Mouse (Mus musculus) lung, embryonic 15.5 days (tissue): ENCODE data around the gene Pla2g15. TPM values are rescaled to one million over a fixed set of nuclear protein-coding genes. Genes with fewer than 3 reads are reported as not detected.

Experiments used
- ATAC-seq: fragments of 200-750 bp; cut with Nextera tagmentation; 2 replicates; pipeline ENCODE4 v1.8.0; 2017; ENCODE audit warnings: moderate number of reproducible peaks, borderline replicate concordance; ENCODE audit not compliant: low FRiP score, low TSS enrichment; ENCODE audit errors: extremely low read depth
- H3K27ac ChIP-seq: fragments of 300-500 bp; sonication (generic); 2 replicates; pipeline ENCODE4 v1.5.1; 2015; ENCODE audit warnings: moderate library complexity, mild to moderate bottlenecking, inconsistent platforms
- H3K27me3 ChIP-seq: fragments of 300-500 bp; sonication (generic); 2 replicates; pipeline ENCODE4 v1.6.1; 2015; ENCODE audit warnings: inconsistent platforms
- H3K36me3 ChIP-seq: fragments of 300-500 bp; sonication (generic); 2 replicates; pipeline ENCODE4 v1.6.1; 2015; ENCODE audit warnings: inconsistent platforms
- H3K4me1 ChIP-seq: fragments of 300-500 bp; sonication (generic); 2 replicates; pipeline ENCODE4 v1.6.1; 2015; ENCODE audit warnings: inconsistent platforms
- H3K4me2 ChIP-seq: fragments of 300-500 bp; sonication (generic); 2 replicates; pipeline ENCODE4 v1.6.1; 2015; ENCODE audit warnings: inconsistent platforms, mild to moderate bottlenecking, moderate library complexity
- H3K4me3 ChIP-seq: fragments of 300-500 bp; sonication (generic); 2 replicates; pipeline ENCODE4 v1.5.1; 2015; ENCODE audit warnings: mild to moderate bottlenecking, inconsistent platforms
- H3K9ac ChIP-seq: fragments of 300-500 bp; sonication (generic); 2 replicates; pipeline ENCODE4 v1.6.1; 2015; ENCODE audit warnings: inconsistent platforms
- H3K9me3 ChIP-seq: fragments of 300-500 bp; sonication (generic); 2 replicates; pipeline ENCODE4 v1.6.1; 2016; ENCODE audit warnings: inconsistent platforms
- WGBS: fragments of 180-500 bp; shearing (Covaris S2); methylation state at CpG from one replicate; pipeline ENCODE4 v1.1.7; 2015; 5-methylcytosine and 5-hydroxymethylcytosine counted together
- polyA plus RNA-seq: library from polyadenylated mRNA; unstranded; fragments of >200 nt; fragmentation: Nextera tagmentation; extraction: Ambion mirVana; gene quantifications from 2 replicates; pipeline ENCODE4 v1.2.1, GENCODE M21; 2015

Pla2g15 gene
- 12.7 and 13.7 TPM in 2 replicates for polyA plus RNA-seq

DNA sequence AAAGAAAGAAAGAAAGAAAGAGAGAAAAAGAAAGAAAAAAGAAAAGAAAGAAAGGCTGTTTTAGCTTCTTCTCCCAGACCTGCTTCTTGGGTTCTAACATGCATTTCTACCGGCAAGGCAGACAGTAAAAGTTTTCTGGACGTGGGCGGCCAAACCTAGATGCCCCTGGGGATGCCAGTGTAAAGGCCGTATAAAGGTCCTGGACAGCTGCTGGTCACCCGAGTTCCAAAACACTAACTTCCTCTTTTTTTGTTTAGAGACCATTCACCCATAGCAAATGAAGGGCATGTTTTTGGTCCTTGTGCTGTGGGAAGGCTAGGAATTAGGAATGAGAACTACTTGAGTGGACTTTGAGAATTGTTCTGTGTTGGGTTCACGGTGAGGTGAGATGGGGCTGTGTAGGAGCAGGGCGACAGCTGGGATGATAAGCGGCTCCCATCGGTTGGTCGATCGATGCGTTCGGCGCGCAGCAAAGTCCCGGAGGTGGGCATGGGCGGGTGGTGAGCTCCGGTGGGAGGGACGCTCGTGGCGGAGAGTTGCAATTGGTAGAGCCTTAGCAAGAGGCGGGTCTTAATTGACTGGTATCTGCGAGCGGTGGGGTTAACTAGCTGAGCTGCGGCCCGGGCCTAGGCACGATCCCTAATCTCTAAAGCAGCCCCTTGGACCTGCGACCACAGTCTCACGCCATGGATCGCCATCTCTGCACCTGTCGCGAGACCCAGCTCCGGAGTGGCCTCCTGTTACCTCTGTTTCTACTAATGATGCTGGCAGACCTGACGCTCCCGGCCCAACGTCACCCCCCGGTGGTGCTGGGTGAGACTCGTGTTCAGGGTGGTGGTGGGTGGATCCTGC lies at the start of gene Pla2g15:
TSS of gene Pla2g15 (plus strand) at position 599 of the 852 bp plus-strand sequence.
- H3K4me1 ChIP-seq = peaks cover 13% of the 10 kb centered on the region
- H3K27me3 ChIP-seq = no peaks in the 10 kb centered on the region
- ATAC-seq = peak; percentile 97
- peak within 1 kb of the TSS; percentile 77 for H3K4me3 ChIP-seq
- WGBS = under 1% methylated on average over 38 of the region's 38 CpGs
- H3K9me3 ChIP-seq = no peaks in the 10 kb centered on the region
- peak within 1 kb of the TSS; percentile 79 for H3K9ac ChIP-seq
- peak within 1 kb of the TSS; percentile 52 for H3K27ac ChIP-seq
- peak within 1 kb of the TSS; percentile 78 for H3K4me2 ChIP-seq
- H3K36me3 ChIP-seq = no peaks in the 10 kb centered on the region

DNA sequence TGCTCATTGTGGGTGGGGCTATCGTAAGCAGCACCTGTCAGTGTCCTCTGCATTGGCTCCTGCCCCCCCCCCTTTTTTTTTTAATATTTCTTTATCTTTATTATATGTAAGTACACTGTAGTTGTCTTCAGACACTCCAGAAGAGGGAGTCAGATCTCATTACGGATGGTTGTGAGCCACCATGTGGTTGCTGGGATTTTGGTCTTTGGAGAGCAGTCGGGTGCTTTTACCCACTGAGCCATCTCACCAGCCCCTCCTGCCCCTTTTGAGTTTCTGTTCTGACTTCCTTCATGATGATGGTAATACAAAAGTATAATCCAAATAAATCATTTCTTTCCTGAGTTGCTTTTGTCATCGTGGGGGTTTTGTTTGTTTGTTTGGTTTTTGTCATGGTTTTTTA lies 47.9 kb upstream of the Pla2g15 start:
- no peaks in the 10 kb centered on the region for H3K9me3 ChIP-seq
- H3K4me1 ChIP-seq = no peaks in the 10 kb centered on the region
- 84% methylated on average over 4 of the region's 4 CpGs for WGBS
- H3K27me3 ChIP-seq = no peaks in the 10 kb centered on the region
- no peak overlapping the region for H3K27ac ChIP-seq
- no peak for ATAC-seq
- peaks cover 38% of the 10 kb centered on the region for H3K36me3 ChIP-seq
- H3K9ac ChIP-seq = no peak overlapping the region
- H3K4me3 ChIP-seq = no peak overlapping the region
- no peak overlapping the region for H3K4me2 ChIP-seq

DNA sequence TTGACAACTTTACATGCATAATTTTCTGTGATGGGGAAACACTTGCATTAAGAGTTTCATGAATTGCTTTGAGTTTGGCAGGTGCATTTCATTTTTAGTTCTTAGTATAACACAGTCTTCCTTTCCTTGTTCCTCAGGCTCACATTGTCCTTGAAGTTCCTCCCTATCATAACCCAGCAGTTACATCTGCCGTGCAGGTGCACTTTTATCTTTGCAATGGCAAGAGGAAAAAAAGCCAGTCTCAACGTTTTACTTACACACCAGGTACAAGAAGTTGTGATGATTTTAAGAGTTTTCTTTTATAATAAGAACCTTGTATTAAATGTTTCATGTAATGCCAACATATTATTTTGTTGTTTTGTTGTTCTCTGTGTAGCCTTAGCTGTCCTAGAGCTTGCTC lies 46.3 kb upstream of the Pla2g15 start:
- Histone ChIP-seq H3K4me3 (no peak overlapping the region), H3K27me3 (no peaks in the 10 kb centered on the region), H3K9ac (no peak overlapping the region), H3K4me2 (no peak overlapping the region), H3K36me3 (peaks cover 45% of the 10 kb centered on the region), H3K27ac (no peak overlapping the region), H3K9me3 (no peaks in the 10 kb centered on the region), H3K4me1 (no peaks in the 10 kb centered on the region)
- 84% methylated on average over 2 of the region's 2 CpGs for WGBS
- ATAC-seq = no peak

DNA sequence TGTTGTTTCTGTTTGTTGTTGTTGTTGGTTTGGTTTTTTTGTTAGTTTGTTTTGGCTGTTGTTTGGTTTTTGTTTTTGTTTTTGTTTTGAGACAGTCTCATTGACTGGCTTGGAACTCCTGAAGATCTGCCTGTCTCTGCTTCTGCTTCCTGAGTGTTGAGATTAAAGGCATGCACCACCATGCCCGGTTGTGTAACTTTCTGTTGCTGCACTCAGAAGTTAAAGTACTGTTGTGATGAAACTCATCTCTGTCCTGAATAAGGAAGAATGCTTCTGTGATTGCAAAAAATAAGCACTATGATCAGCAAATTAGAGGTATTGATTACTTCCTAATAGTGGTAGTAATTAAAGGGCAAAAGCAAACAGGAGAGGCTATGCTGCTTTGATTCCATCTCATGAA lies 44.0 kb upstream of the Pla2g15 start:
- no peak for ATAC-seq
- H3K4me2 ChIP-seq = no peak overlapping the region
- no peak overlapping the region for H3K27ac ChIP-seq
- no peaks in the 10 kb centered on the region for H3K9me3 ChIP-seq
- WGBS = 65% methylated on average over 1 of the region's 1 CpGs
- H3K4me1 ChIP-seq = no peaks in the 10 kb centered on the region
- H3K9ac ChIP-seq = no peak overlapping the region
- peaks cover 48% of the 10 kb centered on the region for H3K36me3 ChIP-seq
- H3K27me3 ChIP-seq = no peaks in the 10 kb centered on the region
- no peak overlapping the region for H3K4me3 ChIP-seq

DNA sequence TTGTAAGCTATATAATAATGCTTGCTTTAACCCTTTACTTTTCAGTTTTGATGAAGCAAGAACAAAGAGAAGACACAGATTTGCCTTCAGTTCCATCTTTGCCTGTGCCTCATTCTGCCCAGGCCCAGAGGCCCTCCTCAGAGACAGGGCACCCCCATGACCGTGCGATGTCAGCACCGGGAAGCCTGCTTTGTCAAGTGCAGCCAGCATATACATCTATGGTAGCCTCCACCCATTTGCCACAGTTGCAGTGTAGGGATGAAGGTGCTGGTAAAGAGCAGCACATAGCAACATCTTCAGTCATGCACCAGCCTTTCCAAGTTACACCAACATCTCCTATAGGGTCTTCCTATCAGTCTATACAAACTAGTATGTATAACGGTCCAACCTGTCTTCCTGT lies 42.1 kb upstream of the Pla2g15 start:
- H3K4me1 ChIP-seq = peaks cover 5% of the 10 kb centered on the region
- no peak overlapping the region for H3K9ac ChIP-seq
- no peak overlapping the region for H3K4me2 ChIP-seq
- no peak overlapping the region for H3K27ac ChIP-seq
- 94% methylated on average over 4 of the region's 4 CpGs for WGBS
- H3K27me3 ChIP-seq = no peaks in the 10 kb centered on the region
- ATAC-seq = no peak
- H3K36me3 ChIP-seq = peaks cover 42% of the 10 kb centered on the region
- no peaks in the 10 kb centered on the region for H3K9me3 ChIP-seq
- no peak overlapping the region for H3K4me3 ChIP-seq

DNA sequence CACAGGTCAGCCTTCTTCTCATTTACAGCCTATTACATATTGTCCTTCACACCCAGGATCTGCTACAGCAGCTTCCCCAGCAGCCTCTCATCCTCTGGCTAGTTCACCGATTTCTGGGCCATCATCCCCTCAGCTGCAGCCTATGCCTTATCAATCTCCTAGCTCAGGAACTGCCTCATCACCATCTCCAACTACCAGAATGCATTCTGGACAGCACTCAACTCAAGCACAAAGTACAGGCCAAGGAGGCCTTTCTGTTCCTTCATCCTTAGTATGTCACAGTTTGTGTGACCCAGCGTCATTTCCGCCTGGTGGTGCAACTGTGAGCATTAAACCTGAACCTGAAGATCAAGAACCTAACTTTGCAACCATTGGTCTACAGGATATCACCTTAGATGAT lies 41.5 kb upstream of the Pla2g15 start:
- no peaks in the 10 kb centered on the region for H3K9me3 ChIP-seq
- H3K9ac ChIP-seq = no peak overlapping the region
- H3K4me1 ChIP-seq = peaks cover 5% of the 10 kb centered on the region
- WGBS = 90% methylated on average over 3 of the region's 3 CpGs
- no peak overlapping the region for H3K4me2 ChIP-seq
- ATAC-seq = no peak
- H3K4me3 ChIP-seq = no peak overlapping the region
- no peak overlapping the region for H3K27ac ChIP-seq
- H3K36me3 ChIP-seq = peaks cover 38% of the 10 kb centered on the region
- H3K27me3 ChIP-seq = no peaks in the 10 kb centered on the region

DNA sequence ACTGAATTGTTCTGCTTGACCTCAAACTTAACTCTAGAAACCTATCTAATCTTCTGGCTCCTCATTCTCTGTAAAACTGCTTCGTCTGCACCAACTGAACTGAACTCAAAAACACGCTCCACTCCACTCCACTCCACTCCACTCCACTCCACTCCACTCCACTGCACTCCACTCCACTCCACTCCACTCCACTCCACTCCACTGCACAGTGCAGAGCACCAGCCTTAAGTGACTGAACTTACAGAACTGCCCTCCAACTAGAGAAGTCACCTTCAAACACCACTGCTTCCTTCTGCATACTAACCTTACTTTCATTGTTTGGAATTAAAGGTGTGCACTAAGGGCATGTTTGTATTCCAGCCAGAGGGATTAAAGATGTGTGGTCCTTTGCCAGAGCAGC lies 38.2 kb upstream of the Pla2g15 start:
- Histone ChIP-seq H3K9me3 (no peaks in the 10 kb centered on the region), H3K4me3 (no peak overlapping the region), H3K4me1 (peaks cover 5% of the 10 kb centered on the region), H3K27ac (peak overlapping the region; percentile 59; the same call in 1 of the 2 replicates), H3K36me3 (peaks cover 45% of the 10 kb centered on the region), H3K4me2 (no peak overlapping the region), H3K9ac (no peak overlapping the region), H3K27me3 (no peaks in the 10 kb centered on the region)
- ATAC-seq = peak; percentile 59; the same call in 1 of the 2 replicates
- 50% methylated on average over 2 of the region's 2 CpGs for WGBS

DNA sequence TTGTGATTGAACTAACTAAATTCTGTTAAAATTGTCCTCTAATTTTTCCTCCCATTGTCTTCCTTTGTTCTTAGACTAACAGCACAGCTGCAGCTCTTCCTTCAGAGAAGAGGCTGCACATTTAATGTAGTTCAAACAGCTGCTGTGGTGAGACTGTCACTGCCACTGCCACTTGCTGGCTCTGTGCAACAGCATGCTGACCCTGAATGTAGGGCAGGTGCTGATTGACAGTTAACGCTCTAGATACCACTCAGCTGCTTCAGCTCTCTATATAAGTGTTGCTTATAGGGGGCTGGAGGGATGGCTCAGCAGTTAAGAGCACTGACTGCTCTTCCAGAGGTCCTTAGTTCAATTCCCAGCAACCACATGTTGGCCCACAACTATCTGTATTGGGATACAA lies 37.7 kb upstream of the Pla2g15 start:
- no peak for ATAC-seq
- peaks cover 5% of the 10 kb centered on the region for H3K4me1 ChIP-seq
- no peak overlapping the region for H3K4me3 ChIP-seq
- 70% methylated on average over 1 of the region's 1 CpGs for WGBS
- peak overlapping the region; percentile 59; the same call in 1 of the 2 replicates for H3K27ac ChIP-seq
- no peaks in the 10 kb centered on the region for H3K9me3 ChIP-seq
- H3K27me3 ChIP-seq = no peaks in the 10 kb centered on the region
- H3K4me2 ChIP-seq = no peak overlapping the region
- peaks cover 49% of the 10 kb centered on the region for H3K36me3 ChIP-seq
- H3K9ac ChIP-seq = no peak overlapping the region

DNA sequence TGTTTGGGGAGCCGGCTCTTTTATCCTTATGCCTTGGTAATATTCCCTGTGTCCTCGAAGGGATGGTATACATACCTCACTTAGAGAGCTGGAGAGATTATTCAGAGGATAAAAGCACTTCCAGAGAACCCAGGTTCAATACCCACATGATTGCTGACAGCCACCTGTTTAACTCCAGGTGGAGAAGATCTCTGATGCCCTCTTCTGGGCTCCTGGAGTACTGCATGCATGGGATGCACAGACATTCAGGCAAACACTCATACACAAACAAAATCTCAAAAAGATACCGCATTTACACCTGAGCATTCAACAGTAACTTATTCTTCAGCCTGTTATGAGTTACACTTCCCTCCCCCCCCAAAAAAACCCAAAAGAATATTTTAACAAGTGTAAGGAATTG lies 34.3 kb upstream of the Pla2g15 start:
- H3K4me3 ChIP-seq = no peak overlapping the region
- H3K27me3 ChIP-seq = no peaks in the 10 kb centered on the region
- no peaks in the 10 kb centered on the region for H3K9me3 ChIP-seq
- 93% methylated on average over 3 of the region's 3 CpGs for WGBS
- peaks cover 5% of the 10 kb centered on the region for H3K4me1 ChIP-seq
- no peak overlapping the region for H3K4me2 ChIP-seq
- H3K27ac ChIP-seq = no peak overlapping the region
- ATAC-seq = no peak
- H3K9ac ChIP-seq = no peak overlapping the region
- H3K36me3 ChIP-seq = peaks cover 29% of the 10 kb centered on the region

DNA sequence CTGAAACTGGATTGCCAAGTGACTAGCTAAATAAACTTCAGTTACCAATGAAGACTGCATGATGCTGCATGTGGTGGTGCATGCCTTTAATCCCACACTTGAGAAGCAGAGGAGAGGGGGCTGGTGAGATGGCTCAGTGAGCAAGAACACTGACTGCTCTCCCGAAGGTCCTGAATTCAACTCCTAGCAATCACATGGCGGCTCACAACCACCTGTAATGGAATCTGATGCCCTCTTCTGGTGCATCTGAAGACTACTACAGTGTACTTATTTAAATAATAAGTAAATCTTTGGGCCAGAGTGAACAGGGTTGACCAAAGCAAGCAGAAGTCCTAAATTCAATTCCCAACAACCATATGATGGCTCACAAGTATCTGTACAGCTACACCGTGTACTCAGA lies 26.8 kb upstream of the Pla2g15 start:
- Histone ChIP-seq H3K9ac (no peak overlapping the region), H3K4me1 (no peaks in the 10 kb centered on the region), H3K27me3 (no peaks in the 10 kb centered on the region), H3K4me2 (no peak overlapping the region), H3K9me3 (no peaks in the 10 kb centered on the region), H3K4me3 (no peak overlapping the region), H3K36me3 (peaks cover 29% of the 10 kb centered on the region), H3K27ac (no peak overlapping the region)
- WGBS = 82% methylated on average over 3 of the region's 3 CpGs
- ATAC-seq = no peak

DNA sequence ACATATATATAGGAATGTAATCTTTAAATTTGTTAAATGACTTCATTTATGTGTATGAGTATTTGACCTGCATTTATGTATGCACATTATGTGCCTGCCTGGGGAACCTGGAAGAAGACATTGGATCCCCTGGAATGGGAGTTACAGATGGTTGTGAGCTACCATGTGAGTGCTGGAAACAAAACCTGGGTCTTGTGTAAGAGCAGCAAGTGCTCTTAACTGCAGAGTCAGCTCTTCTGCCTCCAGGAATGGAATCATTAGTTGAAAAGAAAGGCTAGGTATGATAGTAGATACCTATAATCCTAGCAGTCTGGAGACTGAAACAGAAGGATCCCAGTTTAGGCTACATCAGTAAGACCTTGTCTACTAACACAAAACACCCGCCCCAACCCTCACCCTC lies 24.1 kb upstream of the Pla2g15 start:
- Histone ChIP-seq H3K27me3 (no peaks in the 10 kb centered on the region), H3K4me1 (no peaks in the 10 kb centered on the region), H3K9ac (no peak overlapping the region), H3K4me2 (no peak overlapping the region), H3K4me3 (no peak overlapping the region), H3K9me3 (no peaks in the 10 kb centered on the region), H3K36me3 (peaks cover 47% of the 10 kb centered on the region), H3K27ac (no peak overlapping the region)
- 100% methylated on average over 1 of the region's 1 CpGs for WGBS
- ATAC-seq = no peak

DNA sequence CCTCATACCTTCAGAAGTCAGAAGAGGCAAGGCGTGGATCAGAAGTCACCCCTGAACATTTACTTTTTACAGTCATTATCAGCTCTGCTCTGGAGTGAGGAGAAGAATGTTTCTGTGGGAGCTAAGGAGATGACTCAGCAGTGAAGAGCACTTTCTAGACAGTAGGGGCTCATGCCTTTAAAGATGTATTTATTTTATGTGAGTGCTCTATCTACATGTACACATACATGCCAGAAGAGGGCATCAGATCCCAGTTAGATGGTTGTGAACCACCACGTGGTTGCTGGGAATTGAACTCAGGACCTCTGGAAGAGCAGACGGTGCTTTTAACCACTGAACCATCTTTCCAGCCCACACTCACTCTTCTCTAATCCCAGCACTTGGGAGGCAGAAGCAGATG lies 23.1 kb upstream of the Pla2g15 start:
- 64% methylated on average over 3 of the region's 3 CpGs for WGBS
- no peak for ATAC-seq
- H3K36me3 ChIP-seq = peaks cover 51% of the 10 kb centered on the region

More for the DNA sequence above, 23.1 kb upstream of the Pla2g15 start:
- no peak overlapping the region for H3K27ac ChIP-seq
- no peaks in the 10 kb centered on the region for H3K27me3 ChIP-seq
- H3K4me3 ChIP-seq = no peak overlapping the region
- no peak overlapping the region for H3K9ac ChIP-seq
- no peaks in the 10 kb centered on the region for H3K4me1 ChIP-seq
- no peak overlapping the region for H3K4me2 ChIP-seq
- H3K9me3 ChIP-seq = no peaks in the 10 kb centered on the region
